Mouse (Mus musculus): ENCODE measurements around the gene Tmem150c.

The Tmem150c gene

GRCm38 (mm10) chr5:100096955-100097354 is 62.7 kb downstream of the Tmem150c start:
- CTCF ChIA-PET = no interaction called here

- CTCF ChIA-PET = no interaction called here
Observed at GRCm38 (mm10) chr5:100091602-100092001, 68.0 kb downstream of the Tmem150c start.

- CTCF ChIA-PET = no interaction called here
Observed at GRCm38 (mm10) chr5:100091263-100091594, 68.4 kb downstream of the Tmem150c start.

- CTCF ChIA-PET = no interaction called here
Observed at GRCm38 (mm10) chr5:100090515-100091262, 68.9 kb downstream of the Tmem150c start.

GRCm38 (mm10) chr5:100085097-100085496 is 74.5 kb downstream of the Tmem150c start:
- CTCF ChIA-PET = no interaction called here

- CTCF ChIA-PET = no interaction called here
Observed at GRCm38 (mm10) chr5:100083953-100084562, 75.5 kb downstream of the Tmem150c start.

- CTCF ChIA-PET = no interaction called here
Observed at GRCm38 (mm10) chr5:100082006-100082405, 77.6 kb downstream of the Tmem150c start.

- CTCF ChIA-PET = no interaction called here
Observed at GRCm38 (mm10) chr5:100079931-100080275, 79.7 kb downstream of the Tmem150c start.

GRCm38 (mm10) chr5:100079040-100079930 is 80.3 kb downstream of the Tmem150c start:
- CTCF ChIA-PET = no interaction called here

- CTCF ChIA-PET = no interaction called here
Observed at GRCm38 (mm10) chr5:100074571-100074970, 85.0 kb downstream of the Tmem150c start.

- CTCF ChIA-PET = no interaction called here
Observed at GRCm38 (mm10) chr5:100072557-100072956, 87.1 kb downstream of the Tmem150c start.

- CTCF ChIA-PET = no interaction called here
Observed at GRCm38 (mm10) chr5:100071541-100071940, 88.1 kb downstream of the Tmem150c start.

- CTCF ChIA-PET = no interaction called here
Observed at GRCm38 (mm10) chr5:100070255-100070654, 89.4 kb downstream of the Tmem150c start.

GRCm38 (mm10) chr5:100069526-100069925 is 90.1 kb downstream of the Tmem150c start:
- CTCF ChIA-PET = interaction anchor here (0.7 kb wide), 1 partner anchor 799 kb away, joined by 3 read pairs; no protein-coding TSS in a partner anchor

- CTCF ChIA-PET = no interaction called here
Observed at GRCm38 (mm10) chr5:100067579-100067978, 92.0 kb downstream of the Tmem150c start.

GRCm38 (mm10) chr5:100060876-100061275 is 98.7 kb downstream of the Tmem150c start:
- CTCF ChIA-PET = no interaction called here

GRCm38 (mm10) chr5:100059326-100059725 is 100.3 kb downstream of the Tmem150c start:
- CTCF ChIA-PET = no interaction called here

GRCm38 (mm10) chr5:100058729-100059128 is 100.9 kb downstream of the Tmem150c start:
- CTCF ChIA-PET = no interaction called here

- CTCF ChIA-PET = no interaction called here
Observed at GRCm38 (mm10) chr5:100057461-100058209, 102.0 kb downstream of the Tmem150c start.

GRCm38 (mm10) chr5:100055866-100056369 is 103.7 kb downstream of the Tmem150c start:
- CTCF ChIA-PET = no interaction called here

- CTCF ChIA-PET = no interaction called here
Observed at GRCm38 (mm10) chr5:100054807-100055547, 104.6 kb downstream of the Tmem150c start.
